In genomic region chr4:133026272-133026671, GRCm38 (mm10) we compare ENCODE assay signal across 10 mouse cellular contexts. TPM values are rescaled to one million over a fixed set of nuclear protein-coding genes. Genes with fewer than 3 reads are reported as not detected.
A peak's percentile ranks its signal among the peaks of the same experiment; 100 is the strongest.
DNase-seq lines count a peak whose midpoint lies in the region; ATAC-seq and TF ChIP-seq lines count a peak whose summit lies in the region.
"Had no signal": no experiment of that assay in that cellular context is flagged by ENCODE, and none has a peak within 500 bp of the region (broad histone marks: within the 10 kb centered on the region; RNA-seq: fewer than 3 reads in every experiment).

No protein-coding gene starts in this region.

- peaks cover 75% of the 10 kb centered on the region for H3K4me1 ChIP-seq in kidney, embryonic 16.5 days (ENCODE audit: insufficient read depth, low read length)
- H3K4me1 ChIP-seq in forebrain, postnatal 0 days (ENCODE audit: insufficient read depth): peaks cover 38% of the 10 kb centered on the region
- H3K4me1 ChIP-seq in midbrain, embryonic 15.5 days: peaks cover 57% of the 10 kb centered on the region

- no peak overlapping the region for H3K4me2 ChIP-seq in kidney, embryonic 16.5 days (replicated peaks; ENCODE audit: low read depth, low read length)
- no peak overlapping the region for H3K4me2 ChIP-seq in forebrain, postnatal 0 days (ENCODE audit: low read depth)
- no peak overlapping the region for H3K4me2 ChIP-seq in midbrain, embryonic 15.5 days

- TF ChIP-seq CTCF in forebrain, postnatal 0 days (IDR thresholded peaks at IDR 0.05; ENCODE audit: low read depth): no peak

- ATAC-seq in kidney, embryonic 16.5 days (ENCODE audit: low FRiP score, low TSS enrichment): no peak
- no peak for ATAC-seq in forebrain, postnatal 0 days
- no peak for ATAC-seq in midbrain, embryonic 15.5 days (replicated peaks)
- ATAC-seq: intestine, postnatal 0 days; Patski had no signal

- H3K27ac ChIP-seq in kidney, embryonic 16.5 days (ENCODE audit: low read length): peak overlapping the region; percentile 81; the same call in 1 of the 2 replicates
- peak overlapping the region; percentile 5; the same call in 1 of the 2 replicates for H3K27ac ChIP-seq in forebrain, postnatal 0 days (ENCODE audit: low read depth, low read length)
- peak overlapping the region; percentile 42 for H3K27ac ChIP-seq in midbrain, embryonic 15.5 days

- 63% methylated on average over 10 of the region's 10 CpGs for WGBS in kidney, embryonic 16.5 days
- WGBS in forebrain, postnatal 0 days: 73% methylated on average over 10 of the region's 10 CpGs
- WGBS in midbrain, embryonic 15.5 days: 65% methylated on average over 10 of the region's 10 CpGs

- no peaks in the 10 kb centered on the region for H3K27me3 ChIP-seq in kidney, embryonic 16.5 days (ENCODE audit: insufficient read depth, low read length)
- no peaks in the 10 kb centered on the region for H3K27me3 ChIP-seq in forebrain, postnatal 0 days (ENCODE audit: insufficient read depth, low read length)
- H3K27me3 ChIP-seq in midbrain, embryonic 15.5 days (replicated peaks): no peaks in the 10 kb centered on the region
- H3K27me3 ChIP-seq: Patski had no signal

- peaks cover 5% of the 10 kb centered on the region; the same call in 1 of the 2 replicates for H3K36me3 ChIP-seq in kidney, embryonic 16.5 days (ENCODE audit: insufficient read depth, low read length)
- H3K36me3 ChIP-seq in forebrain, postnatal 0 days (ENCODE audit: insufficient read depth): 0 out of 2 replicates have a peak, but pooled peaks cover 4% of the 10 kb centered on the region
- H3K36me3 ChIP-seq in midbrain, embryonic 15.5 days (replicated peaks): no peaks in the 10 kb centered on the region

- no peak overlapping the region for H3K4me3 ChIP-seq in kidney, embryonic 16.5 days (ENCODE audit: low read length)
- H3K4me3 ChIP-seq in forebrain, postnatal 0 days (ENCODE audit: low read depth, low read length): no peak overlapping the region
- no peak overlapping the region for H3K4me3 ChIP-seq in midbrain, embryonic 15.5 days

- 0 out of 2 replicates have a peak overlapping the region, but pooled peaks have one; percentile 12 for H3K9ac ChIP-seq in kidney, embryonic 16.5 days (replicated peaks; ENCODE audit: low read length)
- H3K9ac ChIP-seq in forebrain, postnatal 0 days: no peak overlapping the region
- H3K9ac ChIP-seq in midbrain, embryonic 15.5 days: 0 out of 2 replicates have a peak overlapping the region, but pooled peaks have one; percentile 6

- H3K9me3 ChIP-seq in kidney, embryonic 16.5 days (ENCODE audit: low read length): no peaks in the 10 kb centered on the region
- H3K9me3 ChIP-seq in forebrain, postnatal 0 days (ENCODE audit: low read length): no peaks in the 10 kb centered on the region
- H3K9me3 ChIP-seq in midbrain, embryonic 15.5 days: no peaks in the 10 kb centered on the region

- DNase-seq in adrenal gland, postnatal 14 days: peak; percentile 15
- DNase-seq in adrenal gland, adult 18-20 months (ENCODE audit: low spot score in 2 of 2): no peak
- DNase-seq in kidney, postnatal 14 days: no peak
- no peak for DNase-seq in forebrain, postnatal 0 days
- no peak for DNase-seq in frontal cortex, postnatal 10 days (ENCODE audit: low spot score in 2 of 2)
- DNase-seq in gastrocnemius, adult 18-20 months (ENCODE audit: low spot score): no peak

RNA-seq across cellular contexts. Expression of gene Ahdc1, which starts 15.2 kb away (rescaled TPM):
- total RNA-seq in adrenal gland, postnatal 14 days (2021): 65.0 and 71.9 TPM in 2 replicates
- 10 to 100 TPM; 72.1 to 86.9 TPM for total RNA-seq in adrenal gland, adult 18-20 months (2021)
- polyA plus RNA-seq in kidney, embryonic 16.5 days (2015; fragmentation: Nextera tagmentation; extraction: Ambion mirVana): 9.8 and 11.7 TPM in 2 replicates
- total RNA-seq in forebrain, postnatal 0 days (2014; rRNA removed): 56.7 and 82.4 TPM in 2 replicates
- 7.6 and 8.4 TPM in 2 replicates for polyA plus RNA-seq in forebrain, postnatal 0 days (2015; fragmentation: Nextera tagmentation; extraction: Ambion mirVana)
- 13.5 and 14.4 TPM in 2 replicates for polyA plus RNA-seq in midbrain, embryonic 15.5 days (2015; fragmentation: Nextera tagmentation; extraction: Ambion mirVana)
- total RNA-seq in gastrocnemius, adult 18-20 months (2021): 10 to 100 TPM; 40.6 to 41.6 TPM

RNA-seq across cellular contexts. Expression of gene Fgr, which starts 52.4 kb away (rescaled TPM):
- total RNA-seq in adrenal gland, postnatal 14 days (2021): 0.78 and 1.8 TPM in 2 replicates
- under 1 TPM; 0.43 to 0.58 TPM for total RNA-seq in adrenal gland, adult 18-20 months (2021)
- 0.44 and 0.58 TPM in 2 replicates for polyA plus RNA-seq in kidney, embryonic 16.5 days (2015; fragmentation: Nextera tagmentation; extraction: Ambion mirVana)
- total RNA-seq in forebrain, postnatal 0 days (2014; rRNA removed): not detected in 2 replicates
- polyA plus RNA-seq in forebrain, postnatal 0 days (2015; fragmentation: Nextera tagmentation; extraction: Ambion mirVana): 0.06 TPM in 2 replicates
- polyA plus RNA-seq in midbrain, embryonic 15.5 days (2015; fragmentation: Nextera tagmentation; extraction: Ambion mirVana): 0.06 and 0.27 TPM in 2 replicates
- total RNA-seq in gastrocnemius, adult 18-20 months (2021): under 1 TPM; 0.09 to 0.14 TPM
- polyA plus RNA-seq: Patski had no signal

Comparison
In these comparisons a context has a peak if more than half of its experiments do, and no peak if none do; other contexts are left out.
1. H3K27ac ChIP-seq: peak in every context shown above with its lines; median percentile 81 in kidney, embryonic 16.5 days; 42 in midbrain, embryonic 15.5 days; 5 in forebrain, postnatal 0 days.